Mouse (Mus musculus): ENCODE results near the gene Mitf.

Mitf gene

GRCm38 (mm10) chr6:97950033-97950881, 143.4 kb downstream of the Mitf start:
- DNase-seq (ENCODE audit: low read depth): no peak

GRCm38 (mm10) chr6:97950882-97951245, 144.0 kb downstream of the Mitf start:
- no peak for DNase-seq (ENCODE audit: low read depth)

GRCm38 (mm10) chr6:97951711-97952110, 144.9 kb downstream of the Mitf start:
- no peak for DNase-seq (ENCODE audit: low read depth)

GRCm38 (mm10) chr6:97952845-97953244, 146.0 kb downstream of the Mitf start:
- DNase-seq (ENCODE audit: low read depth): peak; percentile 4

DNA sequence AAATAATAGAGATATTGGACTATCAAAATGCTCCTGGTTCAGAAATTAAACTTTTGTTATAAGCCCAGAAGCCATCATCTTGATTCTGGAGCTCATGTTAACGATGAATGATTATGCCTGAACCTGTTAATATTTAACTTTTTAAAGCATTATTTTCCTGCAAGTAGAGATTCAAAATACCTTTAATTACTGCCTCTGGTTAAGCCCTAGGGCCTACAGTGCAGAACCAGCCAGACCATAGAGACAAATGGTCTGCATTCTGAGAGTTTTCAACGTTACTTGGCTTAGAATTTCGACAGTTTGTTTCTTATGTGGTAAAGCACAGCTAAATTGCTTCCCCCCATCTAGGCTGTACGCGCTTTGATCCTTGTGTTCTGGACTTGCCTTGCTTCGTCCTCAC, 149.3 kb downstream of the Mitf start:
- DNase-seq (ENCODE audit: low read depth): no peak

GRCm38 (mm10) chr6:97956636-97957035, 149.8 kb downstream of the Mitf start:
- no peak for DNase-seq (ENCODE audit: low read depth)

DNA sequence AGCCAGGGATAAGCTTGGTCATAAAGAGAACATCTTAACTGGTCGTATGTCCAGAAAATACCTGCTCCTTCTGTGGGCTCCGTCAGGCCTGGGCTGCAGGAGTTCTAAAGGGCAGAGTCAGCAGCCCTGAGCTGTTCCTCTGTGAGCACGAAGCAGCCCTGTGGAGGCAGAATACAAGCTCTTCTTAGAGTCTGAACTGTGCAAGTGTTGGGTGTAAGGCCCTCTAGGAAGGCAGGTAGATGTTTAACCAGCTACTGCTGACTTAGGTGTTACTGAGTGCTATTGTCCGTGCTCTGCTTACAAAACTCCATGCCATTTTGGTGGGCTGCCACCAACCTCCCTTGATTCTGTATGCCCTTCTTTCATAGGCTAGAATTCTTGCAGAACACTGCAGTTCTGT, 151.4 kb downstream of the Mitf start:
- DNase-seq (ENCODE audit: low read depth): no peak

- no peak for DNase-seq (ENCODE audit: low read depth)
Measured at GRCm38 (mm10) chr6:97961776-97962175, 154.9 kb downstream of the Mitf start.

DNA sequence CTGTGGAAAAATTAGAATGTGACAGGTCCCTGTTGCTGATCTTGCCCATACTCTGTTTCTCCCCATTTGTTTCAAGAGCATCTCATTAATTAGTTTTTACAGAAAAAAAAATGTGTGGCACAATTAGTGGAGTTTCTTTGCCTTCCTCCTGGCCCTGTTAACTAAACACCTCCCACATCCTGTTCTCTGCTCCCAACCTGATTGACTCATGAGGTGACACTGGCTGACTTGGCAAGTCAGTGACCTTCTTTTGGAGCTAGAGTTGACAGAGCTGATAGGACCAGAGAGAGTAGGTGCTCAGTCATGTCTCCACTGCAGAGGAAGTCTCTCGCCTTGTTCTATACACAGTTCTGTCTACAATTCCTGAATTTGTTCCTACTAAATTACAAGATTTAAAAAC, 155.5 kb downstream of the Mitf start:
- no peak for DNase-seq (ENCODE audit: low read depth)

DNA sequence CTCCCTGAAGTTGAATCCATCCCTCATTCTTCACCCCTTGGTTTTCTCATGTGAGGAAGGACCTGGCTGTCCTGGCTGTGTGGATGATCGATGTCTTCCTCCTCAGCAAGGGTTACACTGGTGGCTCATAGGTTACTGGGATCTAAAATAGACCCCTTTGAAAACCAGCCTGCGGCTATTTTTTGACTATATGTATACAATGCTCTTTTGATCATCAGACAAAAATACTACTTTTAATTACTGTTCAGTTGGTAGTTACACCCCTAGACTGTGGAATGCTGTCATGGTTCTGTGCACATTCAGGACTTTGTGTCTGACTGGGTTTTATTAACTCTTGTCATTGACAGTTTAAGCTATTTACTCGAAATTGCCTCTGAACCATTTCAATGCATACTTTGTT, 157.9 kb downstream of the Mitf start:
- DNase-seq (ENCODE audit: low read depth): no peak

- no peak for DNase-seq (ENCODE audit: low read depth)
Measured at GRCm38 (mm10) chr6:97981668-97982067, 174.8 kb downstream of the Mitf start.

DNA sequence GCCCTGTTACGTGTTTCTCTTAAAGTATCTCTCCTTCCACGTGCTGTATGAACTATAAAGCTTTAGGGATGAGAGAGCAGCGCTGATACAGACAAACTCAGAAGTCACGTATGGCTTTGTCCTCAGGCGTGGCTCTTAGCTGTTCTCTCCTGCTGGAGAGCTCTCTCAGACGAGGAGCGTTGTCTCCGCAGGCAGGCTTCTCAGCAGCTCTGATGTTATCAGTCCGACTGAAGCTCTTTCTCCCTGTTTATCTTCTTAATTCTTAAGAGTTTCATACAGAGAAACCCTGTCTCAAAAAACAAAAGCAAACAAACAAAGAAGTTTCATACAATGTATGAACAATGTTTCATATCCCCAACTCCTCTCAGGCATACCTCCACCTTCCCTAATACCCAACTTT, 178.8 kb downstream of the Mitf start:
- no peak for DNase-seq (ENCODE audit: low read depth)

DNA sequence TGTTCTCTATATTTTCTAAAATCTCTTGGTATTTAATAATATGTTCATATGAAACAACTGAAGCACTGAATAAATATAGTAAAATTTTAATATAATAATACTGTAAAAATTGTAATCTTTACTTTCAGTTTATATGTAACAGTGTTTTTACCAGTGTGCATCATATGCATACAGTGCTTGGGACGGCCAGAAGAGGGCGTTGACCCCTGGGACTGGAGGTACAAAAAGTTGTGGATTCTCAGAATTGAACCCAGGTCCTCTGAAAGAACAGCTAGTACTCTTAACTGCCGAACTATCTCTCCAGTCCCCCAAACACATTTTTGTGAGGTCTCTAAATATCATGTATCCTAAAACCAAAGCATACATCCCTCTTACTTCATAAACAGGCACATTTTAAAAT, 179.6 kb downstream of the Mitf start:
- no peak for DNase-seq (ENCODE audit: low read depth)

DNA sequence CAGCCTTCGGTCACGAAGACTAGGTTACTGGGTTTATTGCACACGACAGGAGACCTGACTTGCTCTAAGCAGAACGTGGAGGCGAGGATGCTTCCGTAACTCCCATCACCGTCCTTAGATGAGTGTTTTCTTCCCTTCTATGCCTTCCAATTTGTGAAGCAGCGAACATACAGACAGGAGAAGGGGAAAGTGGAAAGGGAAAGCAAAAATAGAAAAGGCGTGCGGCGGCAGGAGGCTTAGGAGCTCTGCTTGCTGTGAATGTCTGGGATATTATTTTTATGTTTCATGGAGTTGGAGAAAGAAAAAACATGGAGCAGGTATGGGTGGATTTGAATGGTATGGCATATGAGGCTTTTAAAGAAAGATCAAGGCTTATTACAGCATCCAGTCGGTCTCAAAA, 186.7 kb downstream of the Mitf start:
- DNase-seq (ENCODE audit: low read depth): no peak

DNA sequence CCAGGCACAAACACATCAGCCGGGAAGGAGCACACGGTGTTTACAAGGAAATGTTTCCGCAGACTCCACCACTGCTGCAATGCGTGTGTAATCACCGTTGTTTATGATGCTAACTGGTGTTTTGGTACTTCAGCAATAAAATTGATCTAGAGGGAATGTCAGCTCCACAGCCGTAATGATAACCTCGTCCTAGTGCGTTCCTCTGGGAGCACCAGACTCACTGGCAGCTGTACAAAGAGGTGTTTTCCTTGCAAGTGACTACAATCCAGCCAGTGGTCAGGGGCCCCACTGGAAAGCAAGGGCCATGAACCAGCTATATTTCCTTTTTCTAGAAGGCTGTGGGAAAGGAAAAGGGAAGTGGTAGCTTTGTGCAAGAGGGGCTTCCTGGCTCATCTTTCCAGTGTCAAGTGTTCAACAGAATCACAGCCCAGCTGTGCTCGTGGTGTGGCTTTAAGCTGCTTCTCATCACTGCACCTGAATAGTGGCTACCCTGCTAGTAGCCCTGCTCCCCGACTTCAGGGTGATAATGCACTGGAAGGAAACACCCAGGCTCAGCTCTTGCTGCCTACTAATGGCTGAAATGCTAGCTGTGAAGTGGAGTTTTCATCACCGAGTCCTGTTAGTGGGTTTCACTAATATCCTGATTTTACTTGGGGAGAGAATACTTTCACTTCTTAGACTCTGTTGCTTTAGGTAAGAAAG, 188.9 kb downstream of the Mitf start:
- DNase-seq (ENCODE audit: low read depth): peak; percentile 10

DNA sequence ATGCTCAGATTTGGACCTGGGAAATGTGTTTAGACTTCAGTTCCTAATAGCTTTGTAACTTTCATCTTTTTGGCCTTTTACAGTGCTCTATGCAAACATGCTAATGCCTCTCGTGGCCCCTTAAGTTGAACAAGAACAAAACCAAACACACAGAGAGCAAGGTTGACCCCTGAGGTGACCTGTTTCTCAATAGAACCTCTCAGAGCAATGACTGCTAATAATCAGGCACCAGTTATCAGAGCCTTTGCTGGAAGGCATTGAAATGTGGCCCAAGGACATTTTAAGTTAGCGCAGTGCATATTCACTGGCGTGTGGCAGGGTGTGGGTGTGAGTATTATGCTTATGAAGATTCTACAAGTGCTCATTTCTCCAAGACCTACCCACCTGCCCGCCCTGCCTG, 194.7 kb downstream of the Mitf start:
- no peak for DNase-seq (ENCODE audit: low read depth)

GRCm38 (mm10) chr6:98003114-98003513, 196.3 kb downstream of the Mitf start:
- peak; percentile 62 for DNase-seq (ENCODE audit: low read depth)

DNA sequence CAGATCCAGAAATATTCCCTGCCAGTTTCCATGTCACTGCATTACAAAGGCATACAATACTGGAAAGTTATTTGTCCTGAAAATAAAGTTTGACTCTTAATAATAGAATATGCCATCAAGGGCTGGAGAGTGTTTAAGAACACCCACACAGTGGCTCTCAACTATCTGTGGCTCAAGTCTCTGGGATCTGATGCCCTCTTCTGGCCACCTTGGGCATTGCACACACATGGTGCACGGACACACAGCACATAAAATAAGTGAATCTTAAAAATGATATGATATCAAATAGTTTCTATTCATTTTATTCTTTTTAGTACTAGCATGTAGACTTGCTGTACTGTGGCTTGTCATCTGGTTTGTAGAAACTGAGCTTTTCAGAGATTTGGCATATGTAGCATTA, 198.7 kb downstream of the Mitf start:
- peak; percentile 20 for DNase-seq (ENCODE audit: low read depth)

DNA sequence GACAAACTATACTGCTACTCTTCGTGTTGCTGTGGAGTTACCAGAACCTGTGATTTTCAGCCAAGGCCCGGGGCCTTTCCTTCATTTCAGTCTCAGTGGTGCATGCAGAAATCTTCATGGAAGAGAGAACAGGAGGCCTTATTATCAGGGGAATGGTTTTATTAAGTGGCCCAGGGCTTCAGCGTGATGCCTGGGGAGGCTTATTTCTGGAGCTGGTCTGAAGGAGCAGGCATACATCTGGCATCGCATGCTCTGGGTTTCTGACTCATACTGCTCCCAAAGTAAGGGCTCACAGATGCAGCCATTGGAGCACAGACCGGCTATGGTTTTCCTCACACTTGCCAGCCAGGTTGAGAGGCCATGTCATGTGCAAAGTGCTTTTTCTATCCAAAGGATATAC, 208.2 kb downstream of the Mitf start:
- DNase-seq (ENCODE audit: low read depth): no peak

- DNase-seq (ENCODE audit: low read depth): peak; percentile 19
Measured at GRCm38 (mm10) chr6:98015819-98016218, 209.0 kb downstream of the Mitf start.

- DNase-seq (ENCODE audit: low read depth): no peak
Measured at GRCm38 (mm10) chr6:98023876-98024275, 217.0 kb downstream of the Mitf start.

GRCm38 (mm10) chr6:98038513-98038912, 231.7 kb downstream of the Mitf start:
- no peak for DNase-seq (ENCODE audit: low read depth)

GRCm38 (mm10) chr6:98041795-98042194, 234.9 kb downstream of the Mitf start:
- no peak for DNase-seq (ENCODE audit: low read depth)

Measured in 416B (cell line).